Mouse (Mus musculus): ENCODE data around the gene Slc5a9. TPM values are rescaled to one million over a fixed set of nuclear protein-coding genes. Genes with fewer than 3 reads are reported as not detected.

The Slc5a9 gene
- polyA plus RNA-seq, 1 experiment = not detected

- Histone ChIP-seq H3ac (ENCODE audit: control insufficient read depth, insufficient read length) (no peak overlapping the region), H3K4me3 (no peak overlapping the region), H3K27me3 (ENCODE audit: control insufficient read depth, insufficient read depth, insufficient read length) (no peaks in the 10 kb centered on the region), H3K36me3 (ENCODE audit: control insufficient read depth, insufficient read depth) (no peaks in the 10 kb centered on the region), H3K79me2 (ENCODE audit: control insufficient read depth, insufficient read depth) (no peaks in the 10 kb centered on the region), H3K4me2 (ENCODE audit: low read depth) (no peak overlapping the region)
- no peak for TF ChIP-seq E2F4 (IDR thresholded peaks at IDR 0.05; ENCODE audit: insufficient read depth)
- TF ChIP-seq TCF12 (IDR thresholded peaks at IDR 0.05; ENCODE audit: insufficient read depth, poor library complexity, severe bottlenecking) = no peak
- no peak for TF ChIP-seq USF1 (IDR thresholded peaks at IDR 0.05; ENCODE audit: low read depth)
- TF ChIP-seq SRF (IDR thresholded peaks at IDR 0.05; ENCODE audit: control insufficient read depth, insufficient read length, low read depth) = no peak
Measured at GRCm38 (mm10) chr4:111852626-111853025, 50.1 kb downstream of the Slc5a9 start.

- Histone ChIP-seq H3K36me3 (ENCODE audit: control insufficient read depth, insufficient read depth) (no peaks in the 10 kb centered on the region), H3K4me2 (ENCODE audit: low read depth) (no peak overlapping the region), H3K4me3 (no peak overlapping the region), H3K79me2 (ENCODE audit: control insufficient read depth, insufficient read depth) (no peaks in the 10 kb centered on the region), H3ac (ENCODE audit: control insufficient read depth, insufficient read length) (no peak overlapping the region), H3K27me3 (ENCODE audit: control insufficient read depth, insufficient read depth, insufficient read length) (no peaks in the 10 kb centered on the region)
- TF ChIP-seq MYOD1 (IDR thresholded peaks at IDR 0.05; ENCODE audit: control insufficient read depth in 1 of 3, insufficient read length in 2 of 3, low read depth in 2 of 3) (no peak), POLR2A (IDR thresholded peaks at IDR 0.05; ENCODE audit: insufficient read length, low read depth) (no peak), TCF12 (IDR thresholded peaks at IDR 0.05; ENCODE audit: insufficient read depth, poor library complexity, severe bottlenecking) (no peak), CEBPB (IDR thresholded peaks at IDR 0.05; ENCODE audit: insufficient read depth, poor library complexity, severe bottlenecking) (peak; percentile 75), MYOG (IDR thresholded peaks at IDR 0.05; ENCODE audit: control insufficient read depth in 1 of 3, insufficient read depth in 1 of 3, insufficient read length in 2 of 3, low read depth in 2 of 3) (no peak)
Measured at GRCm38 (mm10) chr4:111838882-111839281, 63.8 kb downstream of the Slc5a9 start.

Other genes with a start within 250 kb of the Slc5a9 start
- 12.9 TPM for gene Spata6, start 182.9 kb downstream of the Slc5a9 start, polyA plus RNA-seq (2012; fragmentation: generic; extraction: Trizol)
- not detected for gene Skint8, start 16.5 kb upstream of the Slc5a9 start, polyA plus RNA-seq (2012; fragmentation: generic; extraction: Trizol)
- not detected for gene Skint7, start 70.0 kb upstream of the Slc5a9 start, polyA plus RNA-seq (2012; fragmentation: generic; extraction: Trizol)
- not detected for gene Skint1, start 103.4 kb upstream of the Slc5a9 start, polyA plus RNA-seq (2012; fragmentation: generic; extraction: Trizol)
- gene Skint4, start 169.1 kb upstream of the Slc5a9 start, polyA plus RNA-seq (2012; fragmentation: generic; extraction: Trizol) = not detected

Data from myocyte (in vitro differentiated cells).